Mouse (Mus musculus) adipocyte (in vitro differentiated cells): Measurements from ENCODE around the gene Rbm20.

Experiments
- DNase-seq: peaks from one replicate; pipeline ENCODE4 v3.0.0-alpha.2; 2016; ENCODE audit warnings: low spot score

The Rbm20 gene

DNA sequence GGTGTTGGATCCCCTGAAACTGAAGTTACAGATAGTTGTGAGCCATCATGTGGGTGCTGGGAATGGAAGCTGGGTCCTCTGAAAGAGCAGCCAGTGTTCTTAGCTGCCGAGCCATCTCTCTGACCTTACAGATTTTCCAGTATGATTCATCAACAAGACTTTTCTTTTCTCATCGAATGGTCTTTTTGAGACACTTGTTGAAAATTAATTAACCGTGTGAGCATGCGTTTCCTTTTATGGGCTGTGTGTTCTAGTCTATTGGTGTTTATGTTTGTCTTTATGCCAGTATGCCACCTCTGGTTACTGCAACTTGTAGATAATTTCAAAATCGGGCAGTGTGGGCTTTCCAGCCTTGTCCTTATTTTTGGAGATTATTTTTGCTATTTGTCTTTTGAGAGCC lies 45.1 kb downstream of the Rbm20 start:
- no peak for DNase-seq

DNA sequence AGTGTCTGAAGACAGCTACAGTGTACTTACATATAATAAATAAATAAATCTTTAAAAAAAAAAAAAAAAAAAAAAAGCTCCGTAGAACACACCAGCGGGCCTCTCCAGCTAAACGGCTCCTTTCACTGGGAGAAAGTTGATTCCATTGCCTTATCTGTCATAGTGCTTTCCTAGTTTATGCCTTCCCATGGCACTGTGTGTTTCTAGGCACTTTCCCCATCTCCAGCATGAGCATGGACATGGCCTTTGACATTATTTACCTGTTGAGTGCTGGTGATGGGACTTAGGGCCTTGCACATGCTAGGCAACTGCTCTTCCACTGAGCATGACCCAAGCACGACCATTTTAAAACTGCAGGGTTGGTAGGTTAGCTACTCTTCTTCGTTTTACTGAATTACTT lies 46.9 kb downstream of the Rbm20 start:
- DNase-seq: no peak

DNA sequence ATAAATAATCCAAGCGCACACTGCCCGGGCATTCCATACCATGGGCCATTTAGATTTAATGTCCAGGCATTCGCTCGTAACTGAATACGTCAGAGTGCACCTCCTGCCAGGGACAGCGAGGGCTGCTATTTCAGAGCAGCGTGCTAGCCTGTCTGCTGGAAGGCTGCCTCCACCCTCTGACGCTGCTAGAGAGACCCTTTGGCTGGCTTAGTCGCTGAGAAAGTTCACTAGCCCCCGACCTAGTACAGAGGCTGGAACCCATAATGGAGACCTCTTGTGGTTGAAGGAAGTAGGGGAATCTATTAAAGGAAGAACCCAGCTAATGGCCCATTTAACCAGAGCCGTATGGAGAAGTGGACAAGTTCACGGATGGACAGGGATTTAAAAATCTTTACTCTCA lies 49.2 kb downstream of the Rbm20 start:
- DNase-seq: no peak

DNA sequence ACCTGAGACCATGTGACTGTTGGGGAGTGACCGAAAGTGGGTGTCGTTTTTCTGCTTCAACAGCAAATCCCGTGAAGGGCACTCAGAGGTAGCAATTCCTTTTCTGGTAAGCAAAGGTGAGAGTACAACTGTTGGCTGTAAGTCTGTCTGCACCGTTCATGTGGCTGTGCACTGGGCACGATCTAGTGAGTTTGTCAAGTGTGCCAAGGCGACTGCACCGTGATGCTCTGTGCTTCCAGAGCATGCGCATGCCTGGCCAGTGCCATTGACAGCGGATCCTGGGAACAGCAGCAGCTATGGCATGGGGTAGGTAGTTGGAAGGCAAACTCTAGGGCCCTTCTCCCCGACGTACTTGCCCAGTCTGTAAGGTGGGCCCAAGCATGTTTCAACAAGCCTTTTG lies 49.6 kb downstream of the Rbm20 start:
- DNase-seq: no peak

DNA sequence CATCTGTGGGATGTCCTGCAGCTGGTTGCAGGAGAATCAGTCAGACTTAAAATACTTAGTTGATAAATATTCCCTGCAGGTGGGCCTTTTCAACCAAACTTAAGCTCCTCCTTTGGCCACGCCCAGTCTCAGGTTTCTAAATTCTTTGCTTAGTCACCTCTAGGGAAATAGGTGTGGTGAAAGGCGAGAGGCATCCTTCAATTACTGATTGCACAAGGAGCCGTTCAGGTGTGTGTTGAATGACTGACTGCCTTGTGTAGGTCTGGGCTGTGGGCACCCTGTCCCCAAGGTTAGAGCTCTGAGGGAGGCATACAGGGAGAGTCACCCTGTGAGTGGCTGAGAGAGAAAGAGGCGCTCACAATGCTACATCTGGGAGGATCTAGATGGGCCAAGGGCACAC lies 50.2 kb downstream of the Rbm20 start:
- DNase-seq: no peak

DNA sequence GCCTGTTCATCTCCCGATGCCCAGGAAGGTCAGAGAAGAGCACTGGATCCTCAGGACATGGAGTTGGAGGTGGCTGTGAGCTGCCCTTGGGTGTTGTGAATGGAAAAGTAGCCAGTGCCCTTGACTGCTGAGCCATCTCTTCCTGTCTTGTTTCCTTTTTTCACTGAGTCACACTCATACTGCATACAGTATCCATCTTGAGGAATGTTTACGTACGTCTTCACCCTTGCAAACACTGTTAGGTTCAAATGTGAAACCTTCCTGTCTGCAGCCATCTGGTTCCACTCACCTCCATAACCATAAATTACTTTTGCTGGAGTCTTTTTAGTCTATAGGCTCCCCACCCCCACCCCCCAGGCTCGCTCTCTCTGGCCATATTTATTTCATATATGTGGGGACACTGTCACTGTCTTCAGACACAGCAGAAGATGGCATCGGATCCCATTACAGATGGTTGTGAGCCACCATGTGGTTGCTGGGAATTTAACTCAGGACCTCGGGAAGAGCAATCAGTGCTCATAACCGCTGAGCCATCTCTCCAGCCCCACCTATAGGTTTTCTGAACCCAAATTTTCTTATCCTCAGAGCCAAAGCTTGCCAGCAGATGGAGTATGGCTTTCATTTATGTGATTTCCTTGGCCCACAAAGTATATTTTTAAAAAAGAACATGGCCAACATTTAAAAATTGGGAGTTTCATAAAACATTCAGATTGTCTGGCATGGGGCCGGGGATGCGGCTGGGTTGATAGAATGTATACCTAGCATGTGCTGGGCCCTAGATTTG lies 51.0 kb downstream of the Rbm20 start:
- DNase-seq: no peak

DNA sequence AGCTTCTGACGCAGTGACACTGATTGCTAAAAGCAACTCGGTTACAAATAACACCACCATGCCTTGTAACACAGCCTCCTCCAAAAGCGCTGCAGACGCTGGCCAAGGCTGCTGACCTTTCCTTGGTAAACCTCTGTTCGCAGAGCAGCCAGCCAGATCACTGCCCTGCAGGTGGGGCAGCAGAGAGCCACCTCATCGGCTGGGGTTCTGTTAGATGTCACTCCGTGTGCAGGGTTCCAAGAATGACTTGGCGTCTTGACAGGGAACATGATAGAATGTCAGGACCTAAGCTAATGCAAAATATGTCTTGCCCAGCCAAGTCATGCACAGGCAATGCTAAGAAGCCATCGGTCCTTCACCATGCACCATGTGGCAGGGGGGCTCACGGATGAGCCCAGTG lies 52.8 kb downstream of the Rbm20 start:
- no peak for DNase-seq

DNA sequence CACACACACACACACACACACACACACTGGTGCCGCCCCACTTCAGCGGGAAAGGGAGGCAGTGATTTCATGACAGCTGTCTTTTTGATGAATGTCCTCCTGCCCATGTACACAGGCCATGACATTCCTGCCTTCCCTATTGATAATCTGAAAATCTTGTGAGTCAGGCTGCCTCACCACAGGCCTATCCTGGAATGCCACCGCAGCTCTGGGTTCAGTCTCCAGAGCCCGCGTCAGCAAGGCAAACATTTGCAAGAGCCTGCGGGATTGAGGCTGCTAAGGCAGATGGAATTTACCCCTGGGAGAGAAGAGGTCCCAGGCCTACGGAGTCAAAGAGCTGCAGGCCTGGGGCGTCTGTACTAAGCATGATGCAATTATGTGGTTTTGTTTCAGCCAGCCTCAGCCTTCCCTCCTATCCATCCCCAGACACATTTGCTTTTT lies 54.7 kb downstream of the Rbm20 start:
- peak; percentile 44 for DNase-seq

DNA sequence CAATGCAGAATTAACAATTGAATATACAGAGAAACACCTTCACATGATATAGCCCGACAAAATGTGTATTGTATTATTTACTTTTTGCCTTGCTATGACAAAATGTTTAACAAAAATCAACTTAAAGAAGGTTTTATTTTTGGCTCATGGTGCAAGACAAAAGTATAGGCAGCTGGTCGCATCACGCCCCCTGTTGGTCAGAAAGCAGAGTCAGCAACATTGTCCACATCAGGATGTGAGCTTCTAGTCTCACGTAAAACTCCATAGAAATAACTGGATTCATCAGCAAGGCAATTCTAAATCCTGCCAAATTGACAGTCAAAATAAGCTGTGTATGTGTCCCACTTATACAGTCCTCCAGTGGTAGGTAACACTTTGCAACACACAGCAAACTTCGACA lies 57.7 kb downstream of the Rbm20 start:
- DNase-seq: no peak

DNA sequence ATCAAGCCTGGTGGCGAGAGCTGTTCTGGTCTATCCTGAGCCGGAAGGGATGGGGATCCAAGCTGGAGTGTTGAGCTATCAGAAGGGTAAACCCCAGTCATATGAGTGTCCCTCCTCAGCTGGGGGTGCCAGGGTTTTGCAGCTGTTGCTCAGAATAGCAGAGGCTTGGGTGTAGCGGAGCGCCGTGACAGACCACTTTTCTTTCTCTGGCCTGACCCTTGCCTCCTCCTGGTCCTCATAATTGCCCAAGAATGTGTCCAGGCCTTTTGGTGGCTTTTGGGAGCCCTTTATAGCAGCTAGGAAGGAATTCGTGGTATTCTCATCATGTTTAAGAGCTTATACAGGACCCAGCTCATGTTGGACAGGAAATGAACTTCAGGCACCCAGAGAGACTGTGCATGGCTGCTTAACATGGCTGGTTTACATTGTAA lies 61.6 kb downstream of the Rbm20 start:
- DNase-seq: no peak

DNA sequence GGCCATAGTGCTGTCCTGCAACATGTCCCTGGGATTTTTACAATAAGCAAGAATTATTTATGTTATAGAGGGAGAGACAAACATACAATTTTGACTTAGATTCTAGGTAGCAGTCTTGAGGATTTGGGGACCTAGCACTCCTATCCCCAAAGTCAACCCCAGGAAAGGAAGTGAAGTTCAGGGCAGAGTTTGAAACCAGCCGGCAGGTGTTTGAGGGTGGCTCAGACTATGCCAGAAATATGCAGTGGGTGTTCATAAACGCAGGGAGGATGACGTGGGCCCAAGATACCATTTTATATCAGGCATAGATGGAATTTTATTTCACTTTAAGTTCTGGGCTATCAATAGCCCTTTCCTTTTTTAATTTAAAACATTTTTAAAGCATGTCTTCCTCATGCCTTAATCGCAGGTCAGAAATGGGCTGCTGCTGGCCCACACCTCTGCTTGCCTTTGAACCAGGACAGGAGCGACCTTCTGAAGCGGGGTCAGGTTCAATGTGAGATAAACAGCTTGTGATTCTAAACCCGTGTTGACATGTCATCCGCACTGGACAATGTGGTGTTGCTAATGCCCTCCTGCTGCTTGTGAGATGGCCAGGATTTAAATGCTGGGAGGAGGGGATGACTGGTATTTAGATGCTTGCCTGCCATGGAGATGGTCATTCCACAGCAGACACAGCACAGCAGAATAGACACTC lies 62.6 kb downstream of the Rbm20 start:
- no peak for DNase-seq

DNA sequence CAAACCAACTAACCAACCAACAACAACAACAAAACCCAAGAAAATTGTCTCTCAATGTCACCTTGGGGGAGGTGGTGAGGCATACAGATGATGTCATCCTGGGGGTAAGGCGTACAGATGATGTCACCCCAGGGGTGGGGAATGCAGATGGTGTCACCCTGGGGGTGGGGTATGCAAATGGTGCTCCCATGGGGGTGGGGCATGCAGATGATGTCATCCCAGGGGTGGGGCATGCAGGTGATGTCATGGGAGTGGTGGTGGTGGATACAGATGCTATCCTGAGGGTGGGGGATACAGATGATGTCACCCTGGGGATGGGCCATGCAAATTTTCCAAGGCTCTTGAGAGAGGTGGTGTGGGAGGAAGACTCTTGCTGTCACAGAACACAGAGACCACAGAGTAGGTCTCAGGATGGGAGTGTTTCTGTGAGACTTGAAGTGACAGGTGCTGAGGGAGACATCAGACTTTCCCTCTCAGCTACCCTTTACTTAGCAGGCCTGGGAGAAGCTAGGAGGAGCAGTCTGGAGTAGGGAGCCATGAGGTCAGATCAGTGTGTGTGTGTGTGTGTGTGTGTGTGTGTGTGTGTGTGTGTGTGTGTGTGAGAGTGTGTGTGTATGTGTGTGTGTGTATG lies 63.8 kb downstream of the Rbm20 start:
- no peak for DNase-seq

DNA sequence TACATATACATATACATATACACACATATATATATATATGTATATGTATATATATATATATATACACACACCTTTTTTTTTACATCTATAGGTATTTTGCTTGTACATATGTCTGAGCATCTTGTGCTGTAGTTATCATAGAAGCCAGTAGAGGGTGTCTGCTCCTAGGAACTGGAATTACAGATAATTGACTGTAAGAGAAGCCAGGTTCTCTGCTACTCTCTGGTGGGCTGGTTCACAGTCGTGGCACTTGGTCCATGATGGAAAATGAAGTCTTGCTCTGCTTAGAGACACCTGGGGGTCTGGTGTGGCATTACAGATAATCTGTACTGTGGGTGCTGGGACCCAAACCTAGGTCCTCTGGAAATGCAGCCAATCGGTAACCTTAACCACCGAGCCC lies 64.8 kb downstream of the Rbm20 start:
- DNase-seq: peak; percentile 39

DNA sequence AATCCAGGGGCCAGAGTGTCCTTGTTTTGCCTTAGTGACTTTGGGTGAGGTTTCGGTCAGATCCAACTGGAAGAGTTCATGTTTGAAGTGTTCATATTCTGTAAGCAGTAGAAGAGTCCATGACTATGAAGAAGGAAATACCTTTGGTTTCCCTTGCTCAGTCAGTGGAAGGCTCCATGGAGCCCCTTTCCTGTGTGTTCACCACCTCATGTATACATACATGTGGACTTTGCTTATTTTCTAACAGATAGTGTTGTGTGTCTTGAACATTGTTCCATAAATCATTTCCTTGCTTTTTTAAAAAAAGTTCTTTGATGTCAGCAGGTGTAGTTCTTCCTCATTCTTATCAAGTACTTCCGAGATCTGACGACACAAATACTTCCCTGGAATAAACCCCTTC lies 68.2 kb downstream of the Rbm20 start:
- no peak for DNase-seq

DNA sequence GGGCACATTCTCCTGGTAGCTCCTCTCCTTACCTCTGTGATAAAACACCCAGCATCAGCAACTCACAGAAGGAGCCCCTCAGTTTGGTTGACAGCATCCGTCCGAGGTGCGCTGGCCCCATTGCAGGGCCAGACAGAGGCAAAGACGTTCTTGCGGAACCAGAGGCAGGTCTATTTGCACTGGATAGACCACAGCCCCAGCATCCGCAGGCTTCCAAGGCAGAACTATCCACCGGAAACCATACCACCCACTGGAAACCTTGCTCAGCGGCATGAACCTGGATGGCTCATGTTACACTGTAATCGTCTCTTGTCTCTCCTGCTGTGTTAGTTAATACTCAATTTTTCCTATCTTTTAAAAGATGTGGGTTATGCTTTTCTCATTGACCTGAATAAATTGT lies 69.0 kb downstream of the Rbm20 start:
- no peak for DNase-seq

DNA sequence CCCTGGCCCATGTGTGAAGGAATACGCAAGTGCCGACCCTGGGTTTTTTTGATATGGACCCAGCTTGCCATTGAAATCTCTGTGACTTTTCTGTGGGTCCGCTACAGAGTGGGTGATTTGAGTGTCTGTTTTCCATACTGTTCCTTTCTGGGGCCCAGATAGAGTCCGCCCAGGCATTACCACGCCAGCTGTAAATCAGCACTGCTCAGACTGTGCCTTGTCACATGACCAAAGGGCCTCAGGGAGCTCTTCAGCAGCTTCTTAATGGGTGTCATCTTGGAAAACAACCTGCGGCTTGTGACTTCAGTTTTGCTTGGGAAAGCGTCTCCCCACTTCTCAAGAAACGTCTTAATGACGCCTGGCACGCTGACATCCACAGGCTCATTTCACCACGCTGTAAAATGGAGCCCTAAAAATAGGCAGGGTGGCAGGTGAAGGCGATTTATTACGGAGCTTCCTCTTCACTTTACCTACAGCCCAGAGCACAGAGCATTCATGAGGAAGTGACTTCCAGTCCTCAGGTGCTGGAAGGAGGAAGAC lies 71.2 kb downstream of the Rbm20 start:
- DNase-seq: no peak

DNA sequence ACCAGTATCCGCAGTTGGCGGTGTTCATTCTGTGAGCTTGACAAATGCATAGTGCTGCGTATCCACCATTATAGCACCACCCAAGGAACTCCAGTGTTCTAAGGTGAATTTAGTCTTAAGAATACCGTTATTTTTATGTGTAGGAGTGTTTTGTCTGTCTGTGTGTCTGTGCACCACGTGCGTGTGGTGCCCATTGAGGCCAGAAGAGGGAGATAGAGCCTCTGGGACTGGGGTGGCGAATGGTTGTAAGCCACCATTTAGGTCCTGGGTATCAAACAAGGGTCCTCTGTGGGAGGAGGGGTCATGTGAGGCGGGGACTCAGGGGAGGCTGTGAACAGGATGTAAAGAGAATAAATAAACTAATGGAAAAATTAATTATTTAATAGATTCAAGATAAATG lies 72.2 kb downstream of the Rbm20 start:
- no peak for DNase-seq

DNA sequence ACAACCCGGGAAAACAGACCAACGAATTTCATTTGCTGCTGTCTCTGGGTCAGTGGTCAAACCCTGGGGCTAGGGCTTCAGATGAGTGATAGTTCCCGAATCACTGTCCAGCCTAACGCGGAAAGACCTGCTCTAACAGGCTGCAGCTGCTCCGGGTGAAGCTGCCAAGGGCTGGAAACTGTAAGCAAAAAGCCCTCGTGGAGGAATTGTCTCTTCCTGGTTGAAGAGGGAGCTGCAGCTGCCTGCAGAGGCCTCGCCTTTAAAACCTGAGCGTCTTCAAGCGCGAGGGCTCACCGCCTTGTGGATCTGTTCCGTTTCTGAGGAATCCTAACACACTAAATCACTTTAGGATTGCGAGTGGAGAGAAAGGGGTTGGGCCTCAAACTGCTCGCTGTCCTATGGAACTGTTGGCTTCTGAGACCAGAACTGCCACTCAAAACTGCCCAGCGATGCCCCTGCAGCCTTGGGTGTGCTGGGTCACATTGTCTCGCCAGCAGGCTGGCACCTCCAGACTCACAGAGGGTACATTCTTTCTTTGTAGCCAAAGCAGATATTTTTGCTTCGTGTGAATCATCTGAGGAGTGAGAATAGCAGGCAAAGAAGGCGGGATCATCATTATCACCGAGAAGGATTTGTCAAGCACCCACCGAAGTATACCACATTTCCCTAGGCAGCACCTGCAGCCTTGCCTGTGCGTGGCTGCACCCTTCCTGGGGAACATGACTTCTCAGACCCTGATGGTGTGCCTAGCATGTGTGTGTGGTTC lies 74.5 kb downstream of the Rbm20 start:
- peak; percentile 33 for DNase-seq

DNA sequence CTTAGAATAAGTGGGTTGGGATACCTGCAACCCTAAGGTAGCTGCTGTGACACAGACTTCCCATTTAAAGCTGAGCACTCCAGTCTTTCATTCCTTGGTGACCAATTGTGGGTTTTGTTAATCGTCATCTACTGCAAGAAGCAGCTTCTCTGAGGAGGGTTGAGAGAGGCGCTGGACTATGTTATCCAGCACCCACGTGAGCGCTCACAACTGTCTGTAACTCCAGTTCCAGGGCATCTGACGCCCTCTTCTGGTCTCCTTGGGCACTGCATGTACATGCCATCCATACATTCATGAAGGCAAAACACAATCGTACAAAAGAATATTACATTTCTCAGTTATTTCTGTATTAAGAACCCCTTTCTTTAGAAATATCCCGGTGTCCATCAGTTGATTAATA lies 75.9 kb downstream of the Rbm20 start:
- no peak for DNase-seq

DNA sequence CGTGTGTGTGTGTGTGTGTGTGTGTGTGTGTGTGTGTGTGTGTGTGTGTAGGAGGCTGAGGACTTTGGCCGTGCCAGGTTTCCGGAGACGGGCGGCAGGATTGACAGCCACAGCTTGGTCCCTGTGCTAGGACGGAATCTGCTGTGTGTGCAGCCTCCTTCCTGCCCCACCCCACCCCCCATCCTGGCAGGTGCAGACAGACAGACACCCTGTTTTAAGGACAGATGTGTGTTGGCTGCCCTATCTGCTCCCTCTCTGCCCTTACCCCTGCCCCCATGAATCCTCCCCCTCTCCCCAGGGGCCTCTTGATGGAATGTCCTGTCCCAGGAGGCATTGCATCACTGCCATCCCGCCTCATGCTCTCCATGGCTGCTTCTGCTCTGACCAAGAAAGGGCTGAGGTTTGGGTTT lies 77.3 kb downstream of the Rbm20 start:
- DNase-seq: no peak

DNA sequence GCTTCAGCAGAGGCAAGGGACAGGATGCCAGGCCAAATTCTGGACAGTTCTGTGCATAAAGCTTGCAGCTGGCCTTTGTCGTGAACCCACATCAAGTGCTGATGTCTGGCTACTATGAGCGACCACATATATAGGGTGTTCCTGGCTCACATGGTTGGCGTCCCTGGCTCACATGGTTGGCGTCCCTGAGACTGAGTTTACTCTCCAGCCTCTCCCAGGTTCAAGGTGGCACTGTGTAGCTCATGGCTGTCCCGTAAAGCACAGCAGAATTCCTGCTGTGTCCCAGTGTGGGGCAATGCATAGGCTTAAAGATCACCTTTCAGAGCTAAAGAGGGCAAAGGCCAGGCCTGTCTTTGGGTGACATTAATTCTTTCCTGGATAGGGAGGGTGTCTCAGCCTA lies 78.2 kb downstream of the Rbm20 start:
- DNase-seq: no peak

DNA sequence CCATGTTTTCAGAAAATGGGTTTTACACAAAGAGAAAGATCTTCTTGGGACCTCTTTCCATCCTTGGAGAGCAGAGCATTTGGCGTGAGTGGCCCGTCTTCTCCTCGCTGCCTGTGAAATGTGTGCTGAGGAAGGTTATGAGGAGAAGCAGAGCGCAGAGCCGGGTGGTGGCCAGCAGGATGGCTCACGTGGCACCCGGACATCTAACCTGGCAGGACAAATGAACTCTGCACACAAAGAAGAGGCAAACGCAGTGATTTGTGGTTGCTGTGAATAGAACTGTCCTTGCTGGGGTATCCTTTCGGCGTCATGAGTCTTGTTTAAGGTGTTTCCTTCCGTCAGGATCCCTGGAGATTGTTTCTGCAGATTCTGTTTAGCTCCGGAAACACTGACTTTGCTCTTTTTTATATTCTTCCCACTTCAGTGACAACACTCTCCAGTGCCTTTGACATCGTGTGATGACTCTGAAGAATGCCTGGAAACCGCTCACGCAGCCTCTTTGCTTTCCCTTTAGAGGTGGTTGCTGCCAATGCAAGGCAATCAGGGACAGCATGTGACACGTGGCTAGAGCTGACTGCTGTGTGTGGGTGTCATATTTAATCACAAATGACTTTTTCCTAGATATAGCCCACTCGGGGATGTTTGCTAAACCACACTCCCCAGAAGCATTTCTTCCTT lies 80.5 kb downstream of the Rbm20 start:
- DNase-seq: no peak
